ENCODE assay signal across 22 mouse cellular contexts in genomic region chr2:172355833-172356232, GRCm38 (mm10). TPM values are rescaled to one million over a fixed set of nuclear protein-coding genes. Genes with fewer than 3 reads are reported as not detected.
DNase-seq lines count a peak whose midpoint lies in the region; ATAC-seq and TF ChIP-seq lines count a peak whose summit lies in the region.
"Had no signal": no experiment of that assay in that cellular context is flagged by ENCODE, and none has a peak within 500 bp of the region (broad histone marks: within the 10 kb centered on the region; RNA-seq: fewer than 3 reads in every experiment).

No protein-coding gene starts in this region.

- ATAC-seq in embryonic facial prominence, embryonic 13.5 days (ENCODE audit: insufficient number of reproducible peaks, insufficient read depth, low FRiP score, low TSS enrichment, low read depth) = no peak
- peak; percentile 19; the same call in 1 of the 2 replicates for ATAC-seq in liver, embryonic 14.5 days (ENCODE audit: insufficient read depth)
- ATAC-seq: intestine, embryonic 15.5 days had no signal

- no peak for TF ChIP-seq CTCF in MEL (IDR thresholded peaks at IDR 0.05 in 2 of 3, conservative IDR thresholded peaks at IDR 0.05 in 1 of 3; ENCODE audit: control insufficient read depth in 1 of 3, insufficient read depth in 1 of 3, low read depth in 2 of 3, low read length in 3 of 3, poor library complexity in 1 of 3, severe bottlenecking in 1 of 3)
- TF ChIP-seq CTCF in liver, embryonic 14.5 days (IDR thresholded peaks at IDR 0.05; ENCODE audit: low read depth) = no peak
- TF ChIP-seq CTCF in layer of hippocampus, adult 2 months (conservative IDR thresholded peaks at IDR 0.05) = no peak
- TF ChIP-seq CTCF in lung, adult 2 months (IDR thresholded peaks at IDR 0.05; ENCODE audit: insufficient read depth, low read length) = no peak

- no peaks in the 10 kb centered on the region for H3K4me1 ChIP-seq in embryonic facial prominence, embryonic 13.5 days
- H3K4me1 ChIP-seq in embryonic facial prominence, embryonic 10.5 days = peaks cover 5% of the 10 kb centered on the region
- H3K4me1 ChIP-seq in MEL (ENCODE audit: control insufficient read depth in 1 of 2, insufficient read depth in 2 of 2, low read length in 2 of 2) = no peaks in the 10 kb centered on the region
- H3K4me1 ChIP-seq in liver, embryonic 14.5 days (replicated peaks; ENCODE audit: control insufficient read depth in 2 of 2, insufficient read depth in 2 of 2, low read length in 1 of 2) = peaks cover 6 to 9% of the 10 kb centered on the region in 2 experiments
- H3K4me1 ChIP-seq in lung, adult 2 months (ENCODE audit: control insufficient read depth, insufficient read depth, low read length) = no peaks in the 10 kb centered on the region
- H3K4me1 ChIP-seq: heart, embryonic 15.5 days; intestine, embryonic 15.5 days had no signal

- no peak overlapping the region for H3K4me2 ChIP-seq in embryonic facial prominence, embryonic 13.5 days
- no peak overlapping the region for H3K4me2 ChIP-seq in liver, embryonic 14.5 days (ENCODE audit: low read depth)
- H3K4me2 ChIP-seq: heart, embryonic 15.5 days; intestine, embryonic 15.5 days had no signal

- H3K9ac ChIP-seq in embryonic facial prominence, embryonic 13.5 days = no peak overlapping the region
- no peak overlapping the region for H3K9ac ChIP-seq in MEL (ENCODE audit: control insufficient read depth, low read depth, low read length, poor library complexity, severe bottlenecking)
- no peak overlapping the region for H3K9ac ChIP-seq in liver, embryonic 14.5 days (replicated peaks)
- H3K9ac ChIP-seq: heart, embryonic 15.5 days; intestine, embryonic 15.5 days had no signal

- H3K9me3 ChIP-seq in embryonic facial prominence, embryonic 13.5 days = no peaks in the 10 kb centered on the region
- H3K9me3 ChIP-seq in embryonic facial prominence, embryonic 10.5 days = no peaks in the 10 kb centered on the region
- no peaks in the 10 kb centered on the region for H3K9me3 ChIP-seq in MEL (replicated peaks; ENCODE audit: insufficient read depth, low read length)
- no peaks in the 10 kb centered on the region; the same call in 1 of the 2 replicates for H3K9me3 ChIP-seq in liver, embryonic 14.5 days (ENCODE audit: control insufficient read depth, low read length)
- H3K9me3 ChIP-seq: G1E; heart, embryonic 15.5 days; intestine, embryonic 15.5 days had no signal

- TF ChIP-seq EP300 in MEL (IDR thresholded peaks at IDR 0.05; ENCODE audit: low read depth in 1 of 2, low read length in 2 of 2) = no peak
- no peak for TF ChIP-seq EP300 in liver, embryonic 14.5 days (IDR thresholded peaks at IDR 0.05; ENCODE audit: low read depth)

- no peak overlapping the region for H3K4me3 ChIP-seq in embryonic facial prominence, embryonic 13.5 days
- no peak overlapping the region for H3K4me3 ChIP-seq in embryonic facial prominence, embryonic 10.5 days
- H3K4me3 ChIP-seq in MEL (ENCODE audit: control insufficient read depth in 1 of 2, insufficient read depth in 1 of 2, low read depth in 2 of 2, low read length in 2 of 2) = no peak overlapping the region
- no peak overlapping the region for H3K4me3 ChIP-seq in liver, embryonic 14.5 days (ENCODE audit: insufficient read depth in 1 of 2, low read depth in 2 of 2, low read length in 2 of 2)
- no peak overlapping the region for H3K4me3 ChIP-seq in layer of hippocampus, adult 2 months
- no peak overlapping the region for H3K4me3 ChIP-seq in lung, adult 2 months (replicated peaks; ENCODE audit: extremely low read depth, low read depth, low read length)
- H3K4me3 ChIP-seq: heart, embryonic 15.5 days; intestine, embryonic 15.5 days; left cerebral cortex, adult 2 months had no signal

- no peaks in the 10 kb centered on the region for H3K27me3 ChIP-seq in embryonic facial prominence, embryonic 13.5 days
- no peaks in the 10 kb centered on the region for H3K27me3 ChIP-seq in embryonic facial prominence, embryonic 10.5 days (replicated peaks; ENCODE audit: low read depth, poor library complexity, severe bottlenecking)
- no peaks in the 10 kb centered on the region for H3K27me3 ChIP-seq in MEL (ENCODE audit: control insufficient read depth in 1 of 2, insufficient read depth in 2 of 2, low read length in 2 of 2)
- H3K27me3 ChIP-seq in liver, embryonic 14.5 days (ENCODE audit: control insufficient read depth, insufficient read depth, low read length) = no peaks in the 10 kb centered on the region
- H3K27me3 ChIP-seq: heart, embryonic 15.5 days; intestine, embryonic 15.5 days had no signal

- TF ChIP-seq POLR2A in MEL (IDR thresholded peaks at IDR 0.05; ENCODE audit: control insufficient read depth in 1 of 2, insufficient read depth in 1 of 2, low read depth in 1 of 2, low read length in 2 of 2, poor library complexity in 1 of 2) = no peak
- no peak for TF ChIP-seq POLR2A in lung, adult 2 months (IDR thresholded peaks at IDR 0.05; ENCODE audit: borderline replicate concordance, extremely low read depth, low read depth, low read length)

- H3K79me2 ChIP-seq in MEL (ENCODE audit: control insufficient read depth, insufficient read depth, low read length, poor library complexity) = no peaks in the 10 kb centered on the region; the same call in 1 of the 2 replicates

- intact Hi-C loops in left cerebral cortex, postnatal 4 days (cut with DNase I) = no loop called here
- intact Hi-C loops in left cerebral cortex, postnatal 36 days (cut with DNase I) = no loop called here

- H3K27ac ChIP-seq in embryonic facial prominence, embryonic 13.5 days = peak overlapping the region; percentile 28; the same call in 1 of the 2 replicates
- no peak overlapping the region for H3K27ac ChIP-seq in embryonic facial prominence, embryonic 10.5 days (replicated peaks)
- no peak overlapping the region for H3K27ac ChIP-seq in MEL (ENCODE audit: control insufficient read depth, low read depth, low read length)
- H3K27ac ChIP-seq in liver, embryonic 14.5 days = no peak overlapping the region
- H3K27ac ChIP-seq in layer of hippocampus, adult 2 months = no peak overlapping the region
- H3K27ac ChIP-seq: heart, embryonic 15.5 days; intestine, embryonic 15.5 days; left cerebral cortex, adult 2 months had no signal

- WGBS in embryonic facial prominence, embryonic 13.5 days = 85% methylated on average over 5 of the region's 5 CpGs
- WGBS in embryonic facial prominence, embryonic 10.5 days = 89% methylated on average over 5 of the region's 5 CpGs
- 91% methylated on average over 5 of the region's 5 CpGs for WGBS in liver, embryonic 14.5 days (ENCODE audit: insufficient replicate concordance)
- WGBS in lung, adult 2 months = 86% methylated on average over 5 of the region's 5 CpGs

- H3K36me3 ChIP-seq in embryonic facial prominence, embryonic 13.5 days = peaks cover 73% of the 10 kb centered on the region
- peaks cover 84% of the 10 kb centered on the region for H3K36me3 ChIP-seq in embryonic facial prominence, embryonic 10.5 days (replicated peaks)
- peaks cover 0 to 24% of the 10 kb centered on the region in 2 experiments; a peak in 3 of 4 replicates for H3K36me3 ChIP-seq in MEL (ENCODE audit: control insufficient read depth in 1 of 2, insufficient read depth in 2 of 2, low read length in 2 of 2)
- peaks cover 98% of the 10 kb centered on the region for H3K36me3 ChIP-seq in liver, embryonic 14.5 days (replicated peaks; ENCODE audit: control insufficient read depth, insufficient read depth, low read depth)

- TF ChIP-seq RAD21 in MEL (IDR thresholded peaks at IDR 0.05; ENCODE audit: low read depth, low read length) = no peak

- DNase-seq in embryonic facial prominence, embryonic 10.5 days (ENCODE audit: low spot score) = no peak
- DNase-seq in left cerebral cortex, postnatal 4 days = peak; percentile 86
- DNase-seq in left cerebral cortex, postnatal 36 days (ENCODE audit: low spot score in 2 of 2) = no peak
- DNase-seq in MEL (ENCODE audit: low read depth, low spot score) = no peak
- DNase-seq in liver, embryonic 14.5 days (ENCODE audit: low read depth in 3 of 3, low spot score in 3 of 3) = no peak
- no peak for DNase-seq in layer of hippocampus, adult 2 months (ENCODE audit: low spot score in 2 of 2)
- no peak for DNase-seq in lung, adult 2 months
- DNase-seq: adrenal gland, postnatal 14 days; cerebellum, adult 11 months; gastrocnemius, postnatal 14 days; heart, adult 18-20 months; kidney, postnatal 36 days; layer of hippocampus, adult 9-11 months; lung, adult 18-20 months; lung, postnatal 36 days; retina, postnatal 1 day; thymus, adult 2 months had no signal

RNA-seq across cellular contexts. Expression of gene Fam210b, which starts 10.5 kb away (rescaled TPM):
- polyA plus RNA-seq in embryonic facial prominence, embryonic 13.5 days (2015; fragmentation: Nextera tagmentation; extraction: Ambion mirVana) = 21.8 and 26.5 TPM in 2 replicates
- polyA plus RNA-seq in embryonic facial prominence, embryonic 10.5 days (2016; fragmentation: Nextera tagmentation; extraction: Ambion mirVana) = 25.8 and 27.8 TPM in 2 replicates
- 10 to 100 TPM; 20.7 to 22.8 TPM for total RNA-seq in left cerebral cortex, postnatal 4 days (2021)
- 10 to 100 TPM; 10.9 to 12.1 TPM for total RNA-seq in left cerebral cortex, postnatal 36 days (2021)
- 2.7 and 3.5 TPM in 2 replicates for total RNA-seq in MEL (2012; rRNA removed)
- polyA plus RNA-seq in MEL (2012; ENCODE audit: insufficient read depth in 1 of 2, insufficient read length in 2 of 2, low read depth in 1 of 2, low replicate concordance in 2 of 2, missing spikeins in 1 of 2) = 10 to 100 TPM in 1 of 2 experiments, not detected in 1; 11.4 TPM
- 44.5 and 61.2 TPM in 2 replicates for polyA plus RNA-seq in liver, embryonic 14.5 days (2012; rRNA removed)
- polyA plus RNA-seq in liver, embryonic 14.5 days (2014; fragmentation: Nextera tagmentation; extraction: Ambion mirVana) = 107 and 109 TPM in 2 replicates
- total RNA-seq in layer of hippocampus, adult 2 months (2021) = 10 to 100 TPM; 22.0 to 24.3 TPM
- polyA plus RNA-seq in lung, adult 2 months (2012; rRNA removed) = 21.3 and 25.4 TPM in 2 replicates

RNA-seq across cellular contexts. Expression of gene Aurka, which starts 14.5 kb away (rescaled TPM):
- 110 and 117 TPM in 2 replicates for polyA plus RNA-seq in embryonic facial prominence, embryonic 13.5 days (2015; fragmentation: Nextera tagmentation; extraction: Ambion mirVana)
- 220 and 229 TPM in 2 replicates for polyA plus RNA-seq in embryonic facial prominence, embryonic 10.5 days (2016; fragmentation: Nextera tagmentation; extraction: Ambion mirVana)
- total RNA-seq in left cerebral cortex, postnatal 4 days (2021) = 1 to 10 TPM; 4.7 to 6.8 TPM
- total RNA-seq in left cerebral cortex, postnatal 36 days (2021) = 1 to 10 TPM; 1.1 to 1.3 TPM
- total RNA-seq in MEL (2012; rRNA removed) = 110 and 127 TPM in 2 replicates
- polyA plus RNA-seq in MEL (2012; ENCODE audit: insufficient read depth in 1 of 2, insufficient read length in 2 of 2, low read depth in 1 of 2, low replicate concordance in 2 of 2, missing spikeins in 1 of 2) = 100 to 1,000 TPM; 150 to 236 TPM
- 60.1 and 64.4 TPM in 2 replicates for polyA plus RNA-seq in liver, embryonic 14.5 days (2012; rRNA removed)
- 131 and 142 TPM in 2 replicates for polyA plus RNA-seq in liver, embryonic 14.5 days (2014; fragmentation: Nextera tagmentation; extraction: Ambion mirVana)
- 1 to 10 TPM in 1 of 2 experiments, under 1 TPM in 1; 0.86 to 1.9 TPM for total RNA-seq in layer of hippocampus, adult 2 months (2021)
- polyA plus RNA-seq in lung, adult 2 months (2012; rRNA removed) = 1.0 and 2.0 TPM in 2 replicates

RNA-seq across cellular contexts. Expression of gene Cstf1, which starts 14.6 kb away (rescaled TPM):
- polyA plus RNA-seq in embryonic facial prominence, embryonic 13.5 days (2015; fragmentation: Nextera tagmentation; extraction: Ambion mirVana) = 39.8 and 40.5 TPM in 2 replicates
- polyA plus RNA-seq in embryonic facial prominence, embryonic 10.5 days (2016; fragmentation: Nextera tagmentation; extraction: Ambion mirVana) = 57.9 and 59.1 TPM in 2 replicates
- 10 to 100 TPM; 26.5 to 29.8 TPM for total RNA-seq in left cerebral cortex, postnatal 4 days (2021)
- 10 to 100 TPM; 21.3 to 22.5 TPM for total RNA-seq in left cerebral cortex, postnatal 36 days (2021)
- 63.3 and 77.4 TPM in 2 replicates for total RNA-seq in MEL (2012; rRNA removed)
- 100 to 1,000 TPM in 1 of 2 experiments, 10 to 100 TPM in 1; 66.9 to 105 TPM for polyA plus RNA-seq in MEL (2012; ENCODE audit: insufficient read depth in 1 of 2, insufficient read length in 2 of 2, low read depth in 1 of 2, low replicate concordance in 2 of 2, missing spikeins in 1 of 2)
- 22.9 and 24.0 TPM in 2 replicates for polyA plus RNA-seq in liver, embryonic 14.5 days (2012; rRNA removed)
- 23.9 and 25.5 TPM in 2 replicates for polyA plus RNA-seq in liver, embryonic 14.5 days (2014; fragmentation: Nextera tagmentation; extraction: Ambion mirVana)
- total RNA-seq in layer of hippocampus, adult 2 months (2021) = 10 to 100 TPM; 27.7 to 28.5 TPM
- polyA plus RNA-seq in lung, adult 2 months (2012; rRNA removed) = 22.4 and 23.1 TPM in 2 replicates

RNA-seq across cellular contexts. Expression of gene Cass4, which starts 37.8 kb away (rescaled TPM):
- 0.22 and 0.32 TPM in 2 replicates for polyA plus RNA-seq in embryonic facial prominence, embryonic 13.5 days (2015; fragmentation: Nextera tagmentation; extraction: Ambion mirVana)
- 0.14 and 0.21 TPM in 2 replicates for polyA plus RNA-seq in embryonic facial prominence, embryonic 10.5 days (2016; fragmentation: Nextera tagmentation; extraction: Ambion mirVana)
- total RNA-seq in left cerebral cortex, postnatal 4 days (2021) = under 1 TPM; 0.16 to 0.24 TPM
- total RNA-seq in left cerebral cortex, postnatal 36 days (2021) = under 1 TPM; 0.39 to 0.52 TPM
- total RNA-seq in MEL (2012; rRNA removed) = 0.35 and 0.49 TPM in 2 replicates
- polyA plus RNA-seq in MEL (2012; ENCODE audit: insufficient read depth in 1 of 2, insufficient read length in 2 of 2, low read depth in 1 of 2, low replicate concordance in 2 of 2, missing spikeins in 1 of 2) = 1 to 10 TPM in 1 of 2 experiments, not detected in 1; 5.5 TPM
- polyA plus RNA-seq in liver, embryonic 14.5 days (2012; rRNA removed) = 0.30 and 0.45 TPM in 2 replicates
- 0.75 and 0.76 TPM in 2 replicates for polyA plus RNA-seq in liver, embryonic 14.5 days (2014; fragmentation: Nextera tagmentation; extraction: Ambion mirVana)
- total RNA-seq in layer of hippocampus, adult 2 months (2021) = under 1 TPM; 0.47 to 0.61 TPM
- 3.4 and 7.6 TPM in 2 replicates for polyA plus RNA-seq in lung, adult 2 months (2012; rRNA removed)

Comparison
In these comparisons a context has a peak if more than half of its experiments do, and no peak if none do; other contexts are left out.
1. RNA of gene Aurka, which starts 14.5 kb away (polyA plus RNA-seq): 150 to 236 TPM in MEL, 220 to 229 TPM in embryonic facial prominence, embryonic 10.5 days, 60.1 to 142 TPM in liver, embryonic 14.5 days and 110 to 117 TPM in embryonic facial prominence, embryonic 13.5 days; 1.0 to 2.0 TPM in lung, adult 2 months; every median in the first group is over 10 times any median in the second.